Mouse (Mus musculus) G1E (cell line): ENCODE measurements around the gene Pkhd1. TPM values are rescaled to one million over a fixed set of nuclear protein-coding genes. Genes with fewer than 3 reads are reported as not detected.
"Not testable (repeated sequence)": the region's sequence is repeated elsewhere in the genome, so short reads cannot be mapped to it uniquely, and the experiment has no call there.

Source experiments
- ATAC-seq: 2 replicates; pipeline ENCODE4 v1.8.0; 2016; ENCODE audit warnings: mild to moderate bottlenecking; ENCODE audit not compliant: insufficient number of reproducible peaks, poor library complexity, low FRiP score, severe bottlenecking; ENCODE audit errors: extremely low read depth
- DNase-seq: peaks from one replicate; pipeline ENCODE4 v3.0.0; 2012; ENCODE audit warnings: low spot score
- H3K27me3 ChIP-seq: 2 replicates; pipeline ENCODE4 v1.6.1; 2012; ENCODE audit warnings: mild to moderate bottlenecking, low read length, inconsistent platforms; ENCODE audit not compliant: insufficient read depth
- H3K36me3 ChIP-seq: replicated peaks from 2 replicates; pipeline ENCODE3; 2012; ENCODE audit warnings: mild to moderate bottlenecking, inconsistent platforms
- H3K4me1 ChIP-seq: 2 replicates; pipeline ENCODE4 v1.6.1; 2012; ENCODE audit warnings: low read depth, low read length, inconsistent platforms, mixed read lengths; ENCODE audit not compliant: insufficient read depth
- H3K4me3 ChIP-seq: 2 replicates; pipeline ENCODE4 v1.5.1; 2012; ENCODE audit warnings: low read depth, mild to moderate bottlenecking, inconsistent platforms, low read length, moderate library complexity, mixed read lengths
- H3K9me3 ChIP-seq: replicated peaks from 2 replicates; pipeline ENCODE4 v1.6.1; 2012; ENCODE audit warnings: inconsistent platforms
- CTCF ChIP-seq: IDR thresholded peaks from 2 replicates; pipeline ENCODE4 v1.5.1; 2012; ENCODE audit warnings: low read depth, low read length, inconsistent platforms, mixed read lengths
- GATA1 ChIP-seq: IDR thresholded peaks from 2 replicates; pipeline ENCODE4 v1.6.1; 2012; ENCODE audit warnings: borderline replicate concordance, low read length, inconsistent platforms, mixed read lengths
- GATA2 ChIP-seq: IDR thresholded peaks from 2 replicates; pipeline ENCODE4 v1.6.1; 2012; ENCODE audit warnings: low read depth, low read length, inconsistent platforms, borderline replicate concordance
- POLR2AphosphoS5 ChIP-seq: IDR thresholded peaks from 2 replicates; pipeline ENCODE4 v1.6.1; 2012; ENCODE audit warnings: low read depth, low read length, inconsistent platforms; ENCODE audit not compliant: insufficient replicate concordance
- TAL1 ChIP-seq: conservative IDR thresholded peaks from 2 replicates; pipeline ENCODE4 v1.6.1; 2012; ENCODE audit warnings: low read depth, low read length, inconsistent platforms, mixed read lengths
- polyA plus RNA-seq: library from polyadenylated mRNA; stranded (reverse); fragments of >175 nt; gene quantifications from 2 replicates; pipeline ENCODE4 v1.2.3, GENCODE M21; 2012
- total RNA-seq, 2 experiments: library from RNA; stranded (forward) in 1 of 2; stranded (reverse) in 1 of 2; fragments of 200-1000 nt in 1 of 2; fragments of >200 nt in 1 of 2; fragmentation: Nextera tagmentation in 1 of 2; gene quantifications; 2 replicates each; pipeline ENCODE4 v1.2.3; 2014 to 2017

Pkhd1 gene
- total and polyA plus RNA-seq, 3 experiments, result 0.49 TPM; not detected in 2

GRCm38 (mm10) chr1:20248169-20248568 lies 369.7 kb downstream of the Pkhd1 start:
- H3K36me3 ChIP-seq, result no peaks in the 10 kb centered on the region
- no peak overlapping the region for H3K4me3 ChIP-seq
- TF ChIP-seq GATA2 (no peak), GATA1 (no peak), CTCF (no peak), POLR2AphosphoS5 (no peak), TAL1 (no peak)
- no peaks in the 10 kb centered on the region for H3K4me1 ChIP-seq
- no peaks in the 10 kb centered on the region for H3K27me3 ChIP-seq
- DNase-seq, result no peak
- no peaks in the 10 kb centered on the region for H3K9me3 ChIP-seq
- no peak for ATAC-seq

- Histone ChIP-seq H3K36me3 (no peaks in the 10 kb centered on the region), H3K27me3 (no peaks in the 10 kb centered on the region), H3K4me1 (no peaks in the 10 kb centered on the region), H3K4me3 (no peak overlapping the region), H3K9me3 (no peaks in the 10 kb centered on the region)
- no peak for TF ChIP-seq TAL1
- no peak for TF ChIP-seq POLR2AphosphoS5
- TF ChIP-seq GATA1, result no peak
- no peak for TF ChIP-seq CTCF
- no peak for TF ChIP-seq GATA2
- DNase-seq (no peak), ATAC-seq (no peak)
Measured at GRCm38 (mm10) chr1:20216681-20217080, 401.2 kb downstream of the Pkhd1 start.

- Histone ChIP-seq H3K4me1 (no peaks in the 10 kb centered on the region), H3K36me3 (no peaks in the 10 kb centered on the region), H3K4me3 (no peak overlapping the region), H3K9me3 (no peaks in the 10 kb centered on the region), H3K27me3 (no peaks in the 10 kb centered on the region)
- no peak for TF ChIP-seq GATA2
- no peak for TF ChIP-seq TAL1
- TF ChIP-seq CTCF, result no peak
- no peak for TF ChIP-seq GATA1
- TF ChIP-seq POLR2AphosphoS5, result no peak
- DNase-seq, result no peak
- ATAC-seq, result no peak
Measured at GRCm38 (mm10) chr1:20190444-20190843, 427.4 kb downstream of the Pkhd1 start.

GRCm38 (mm10) chr1:20180157-20180556 lies 437.7 kb downstream of the Pkhd1 start:
- ATAC-seq (no peak), DNase-seq (no peak)
- Histone ChIP-seq H3K36me3 (no peaks in the 10 kb centered on the region), H3K4me3 (no peak overlapping the region), H3K9me3 (0 out of 2 replicates have a peak, but pooled peaks cover 2% of the 10 kb centered on the region), H3K27me3 (no peaks in the 10 kb centered on the region), H3K4me1 (no peaks in the 10 kb centered on the region)
- no peak for TF ChIP-seq GATA2
- no peak for TF ChIP-seq TAL1
- no peak for TF ChIP-seq POLR2AphosphoS5

- no peaks in the 10 kb centered on the region for H3K27me3 ChIP-seq
- DNase-seq, result no peak
- ATAC-seq, result no peak
Measured at GRCm38 (mm10) chr1:20171199-20171598, 446.7 kb downstream of the Pkhd1 start.

GRCm38 (mm10) chr1:20150627-20151026 lies 467.2 kb downstream of the Pkhd1 start:
- not testable (repeated sequence) for ATAC-seq, H3K4me3 ChIP-seq, H3K27me3 ChIP-seq, H3K36me3 ChIP-seq, H3K4me1 ChIP-seq, H3K9me3 ChIP-seq, DNase-seq

More at GRCm38 (mm10) chr1:20171199-20171598, 446.7 kb downstream of the Pkhd1 start:
- no peak for TF ChIP-seq TAL1
- no peak for TF ChIP-seq GATA2
- no peak for TF ChIP-seq CTCF
- no peaks in the 10 kb centered on the region for H3K36me3 ChIP-seq
- no peaks in the 10 kb centered on the region; the same call in 1 of the 2 replicates for H3K9me3 ChIP-seq
- H3K4me1 ChIP-seq, result no peaks in the 10 kb centered on the region
- H3K4me3 ChIP-seq, result no peak overlapping the region

- no peak for DNase-seq
- peaks cover 4% of the 10 kb centered on the region for H3K9me3 ChIP-seq
- no peaks in the 10 kb centered on the region for H3K36me3 ChIP-seq
- TF ChIP-seq POLR2AphosphoS5 (no peak), TAL1 (no peak), GATA1 (no peak), CTCF (no peak), GATA2 (no peak)
- H3K4me3 ChIP-seq, result no peak overlapping the region
- no peaks in the 10 kb centered on the region for H3K27me3 ChIP-seq
- ATAC-seq, result no peak
- H3K4me1 ChIP-seq, result no peaks in the 10 kb centered on the region
Measured at GRCm38 (mm10) chr1:20150016-20150415, 467.8 kb downstream of the Pkhd1 start.
